Mouse (Mus musculus) intestine, embryonic 16.5 days (tissue): Measurements from ENCODE around the gene Kcnf1. TPM values are rescaled to one million over a fixed set of nuclear protein-coding genes. Genes with fewer than 3 reads are reported as not detected.

ENCODE experiments used
- ATAC-seq: fragments of 200-750 bp; cut with Nextera tagmentation; 2 replicates; pipeline ENCODE4 v1.8.0; 2017; ENCODE audit warnings: moderate TSS enrichment, moderate library complexity
- H3K27ac ChIP-seq: fragments of 300-500 bp; sonication (generic); 2 replicates; pipeline ENCODE4 v1.5.1; 2014; ENCODE audit warnings: mild to moderate bottlenecking, low read length
- H3K27me3 ChIP-seq: fragments of 300-500 bp; sonication (generic); replicated peaks from 2 replicates; pipeline ENCODE4 v1.6.1; 2014; ENCODE audit warnings: low read length, control low read depth, mixed read lengths; ENCODE audit not compliant: control insufficient read depth, insufficient read depth
- H3K36me3 ChIP-seq: fragments of 300-500 bp; sonication (generic); 2 replicates; pipeline ENCODE4 v1.6.1; 2014; ENCODE audit warnings: low read length, control low read depth; ENCODE audit not compliant: control insufficient read depth, insufficient read depth
- H3K4me1 ChIP-seq: fragments of 300-500 bp; sonication (generic); 2 replicates; pipeline ENCODE4 v1.6.1; 2014; ENCODE audit warnings: low read length, control low read depth, mixed read lengths; ENCODE audit not compliant: control insufficient read depth, insufficient read depth
- H3K4me2 ChIP-seq: fragments of 300-500 bp; sonication (generic); 2 replicates; pipeline ENCODE4 v1.6.1; 2014; ENCODE audit warnings: low read depth, low read length, control low read depth
- H3K4me3 ChIP-seq: fragments of 300-500 bp; sonication (generic); 2 replicates; pipeline ENCODE4 v1.5.1; 2014; ENCODE audit warnings: mild to moderate bottlenecking, low read length
- H3K9ac ChIP-seq: fragments of 300-500 bp; sonication (generic); 2 replicates; pipeline ENCODE4 v1.6.1; 2014; ENCODE audit warnings: low read depth, low read length
- H3K9me3 ChIP-seq: fragments of 300-500 bp; sonication (generic); 2 replicates; pipeline ENCODE4 v1.6.1; 2016; ENCODE audit warnings: low read length, control low read depth; ENCODE audit not compliant: control insufficient read depth
- WGBS: fragments of 180-500 bp; shearing (Covaris S2); extraction: QIAGEN DNeasy Blood & Tissue Kit; methylation state at CpG from one replicate; pipeline ENCODE4 v1.1.7; 2014; 5-methylcytosine and 5-hydroxymethylcytosine counted together
- polyA plus RNA-seq: library from polyadenylated mRNA; unstranded; fragments of >200 nt; fragmentation: Nextera tagmentation; extraction: Ambion mirVana; gene quantifications from 2 replicates; pipeline ENCODE4 v1.2.1, GENCODE M21; 2015

The Kcnf1 gene
- 0.61 and 0.66 TPM in 2 replicates for polyA plus RNA-seq

- Histone ChIP-seq H3K4me1 (peaks cover 10% of the 10 kb centered on the region; the same call in 1 of the 2 replicates), H3K27me3 (peaks cover 28% of the 10 kb centered on the region), H3K4me2 (peak within 1 kb of the TSS; percentile 98), H3K4me3 (peak within 1 kb of the TSS; percentile 55), H3K36me3 (no peaks in the 10 kb centered on the region), H3K9ac (peak within 1 kb of the TSS; percentile 64), H3K9me3 (no peaks in the 10 kb centered on the region), H3K27ac (no peak within 1 kb of the TSS)
- ATAC-seq = no peak
- 33% methylated on average over 4 of the region's 4 CpGs for WGBS
Observed at GRCm38 (mm10) chr12:17176757-17177092, at the start of gene Kcnf1. TSS of gene Kcnf1 (minus strand) at chr12:17176888.

DNA sequence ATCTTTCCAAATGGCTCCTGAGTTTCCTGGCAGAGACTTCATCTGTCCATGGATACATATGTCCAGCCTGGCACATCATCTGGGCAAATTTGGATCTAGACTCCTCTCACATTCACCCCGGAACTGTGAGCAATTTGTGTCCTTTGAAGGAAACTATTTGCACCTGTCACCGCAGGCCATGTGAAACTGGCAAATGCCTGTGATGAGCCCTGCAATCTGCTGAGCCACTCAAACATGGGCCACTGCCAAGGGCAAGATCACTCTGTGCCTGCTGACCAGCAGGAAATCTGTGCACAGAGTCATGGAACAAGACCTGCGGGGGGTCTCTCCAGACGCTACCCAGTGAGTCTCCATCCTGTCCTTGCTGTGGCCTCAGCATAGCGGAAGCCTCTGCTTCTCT is 48.3 kb upstream of the Kcnf1 start:
- H3K36me3 ChIP-seq = no peaks in the 10 kb centered on the region
- no peak for ATAC-seq
- H3K4me3 ChIP-seq = no peak overlapping the region
- H3K4me1 ChIP-seq = no peaks in the 10 kb centered on the region
- no peak overlapping the region for H3K4me2 ChIP-seq
- H3K9ac ChIP-seq = no peak overlapping the region
- H3K9me3 ChIP-seq = no peaks in the 10 kb centered on the region
- 0 out of 2 replicates have a peak, but pooled peaks cover 2% of the 10 kb centered on the region for H3K27me3 ChIP-seq
- no peak overlapping the region for H3K27ac ChIP-seq
- 74% methylated on average over 5 of the region's 5 CpGs for WGBS

DNA sequence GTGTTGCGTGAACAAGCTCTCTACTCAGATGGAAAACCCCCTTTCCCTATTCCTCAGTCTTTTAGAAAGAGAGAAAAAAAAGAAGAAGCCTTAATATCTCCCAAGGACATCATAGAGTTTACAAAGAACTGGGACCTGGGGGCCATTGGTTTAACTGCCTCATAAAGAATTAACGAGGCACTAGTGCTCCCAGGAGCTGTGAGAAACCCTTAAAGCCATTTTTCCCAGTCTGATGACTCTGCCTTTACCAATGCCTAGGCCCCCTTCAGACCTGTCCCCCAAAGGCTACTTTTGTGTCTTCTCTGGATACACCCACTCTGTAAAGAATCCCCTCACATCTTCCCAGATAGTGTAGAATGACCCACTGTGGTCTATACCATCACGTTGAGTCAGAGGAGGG is 46.4 kb upstream of the Kcnf1 start:
- no peaks in the 10 kb centered on the region for H3K36me3 ChIP-seq
- no peak for ATAC-seq
- no peak overlapping the region for H3K9ac ChIP-seq
- H3K27ac ChIP-seq = no peak overlapping the region
- H3K9me3 ChIP-seq = no peaks in the 10 kb centered on the region
- H3K4me3 ChIP-seq = no peak overlapping the region
- 0 out of 2 replicates have a peak, but pooled peaks cover 2% of the 10 kb centered on the region for H3K27me3 ChIP-seq
- H3K4me1 ChIP-seq = no peaks in the 10 kb centered on the region
- WGBS = 54% methylated on average over 3 of the region's 3 CpGs
- H3K4me2 ChIP-seq = no peak overlapping the region

DNA sequence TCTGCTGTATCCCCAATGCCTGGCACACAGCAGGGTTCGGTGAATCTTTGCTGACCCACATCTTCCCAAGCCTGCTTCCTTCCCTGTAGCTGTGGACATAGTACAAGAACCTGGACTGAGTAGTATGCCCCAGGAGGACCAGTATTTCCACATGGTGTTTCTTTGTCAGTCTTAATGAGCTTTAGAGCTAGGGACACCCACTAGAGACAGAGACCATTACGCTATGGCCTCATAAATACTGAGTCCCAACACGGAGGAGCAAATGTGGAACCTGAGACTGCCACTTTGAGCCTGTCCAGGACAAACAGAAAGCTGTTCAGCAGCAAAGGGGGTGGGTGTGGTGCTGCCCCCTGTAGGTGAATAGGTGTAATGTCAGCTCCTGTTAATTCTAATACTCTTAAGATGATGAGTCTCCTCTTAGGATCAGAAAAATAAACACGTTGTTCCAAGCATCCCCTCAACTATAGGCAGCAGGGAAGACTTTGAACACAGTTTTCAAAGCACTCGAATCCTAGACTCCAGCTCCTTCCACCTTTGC is 45.3 kb upstream of the Kcnf1 start:
- H3K4me1 ChIP-seq = no peaks in the 10 kb centered on the region
- H3K36me3 ChIP-seq = no peaks in the 10 kb centered on the region
- no peak overlapping the region for H3K4me2 ChIP-seq
- H3K4me3 ChIP-seq = no peak overlapping the region
- no peaks in the 10 kb centered on the region for H3K9me3 ChIP-seq
- WGBS = 45% methylated on average over 5 of the region's 5 CpGs
- no peak overlapping the region for H3K9ac ChIP-seq
- ATAC-seq = no peak
- H3K27me3 ChIP-seq = 0 out of 2 replicates have a peak, but pooled peaks cover 2% of the 10 kb centered on the region
- H3K27ac ChIP-seq = no peak overlapping the region

- Histone ChIP-seq H3K4me2 (no peak overlapping the region), H3K36me3 (no peaks in the 10 kb centered on the region), H3K9ac (no peak overlapping the region), H3K27me3 (0 out of 2 replicates have a peak, but pooled peaks cover 2% of the 10 kb centered on the region), H3K9me3 (no peaks in the 10 kb centered on the region), H3K27ac (no peak overlapping the region), H3K4me3 (no peak overlapping the region), H3K4me1 (no peaks in the 10 kb centered on the region)
- ATAC-seq = no peak
- WGBS = 64% methylated on average over 5 of the region's 5 CpGs
Observed at GRCm38 (mm10) chr12:17220631-17221030, 43.9 kb upstream of the Kcnf1 start.

DNA sequence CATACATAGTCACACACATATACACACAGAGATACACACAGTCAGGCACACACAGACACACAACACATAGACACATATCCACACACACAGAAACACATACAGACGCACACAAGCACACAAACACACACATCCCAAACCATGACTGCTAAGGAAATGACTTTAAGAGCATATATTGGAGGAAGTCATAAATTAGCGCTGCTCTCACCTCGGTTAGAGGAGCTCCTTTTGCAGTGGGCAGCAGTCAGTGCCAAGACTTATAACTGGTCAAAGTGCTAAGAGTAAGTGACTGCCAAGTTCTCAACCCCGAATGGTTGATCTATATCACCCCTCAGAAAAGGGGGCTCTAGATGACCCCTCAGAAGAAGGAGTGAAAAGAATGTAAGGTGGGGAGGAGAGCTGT is 42.4 kb upstream of the Kcnf1 start:
- H3K27ac ChIP-seq = no peak overlapping the region
- no peaks in the 10 kb centered on the region for H3K9me3 ChIP-seq
- no peaks in the 10 kb centered on the region for H3K4me1 ChIP-seq
- H3K4me2 ChIP-seq = no peak overlapping the region
- H3K36me3 ChIP-seq = no peaks in the 10 kb centered on the region
- H3K27me3 ChIP-seq = 0 out of 2 replicates have a peak, but pooled peaks cover 2% of the 10 kb centered on the region
- ATAC-seq = no peak
- no peak overlapping the region for H3K4me3 ChIP-seq
- H3K9ac ChIP-seq = no peak overlapping the region
- WGBS = 53% methylated on average over 4 of the region's 4 CpGs

- H3K4me3 ChIP-seq = no peak overlapping the region
- no peaks in the 10 kb centered on the region for H3K36me3 ChIP-seq
- H3K9me3 ChIP-seq = no peaks in the 10 kb centered on the region
- no peak overlapping the region for H3K9ac ChIP-seq
- H3K27me3 ChIP-seq = no peaks in the 10 kb centered on the region
- no peak for ATAC-seq
- 64% methylated on average over 8 of the region's 8 CpGs for WGBS
- no peaks in the 10 kb centered on the region for H3K4me1 ChIP-seq
- no peak overlapping the region for H3K4me2 ChIP-seq
- H3K27ac ChIP-seq = no peak overlapping the region
Observed at GRCm38 (mm10) chr12:17218390-17218789, 41.7 kb upstream of the Kcnf1 start.

DNA sequence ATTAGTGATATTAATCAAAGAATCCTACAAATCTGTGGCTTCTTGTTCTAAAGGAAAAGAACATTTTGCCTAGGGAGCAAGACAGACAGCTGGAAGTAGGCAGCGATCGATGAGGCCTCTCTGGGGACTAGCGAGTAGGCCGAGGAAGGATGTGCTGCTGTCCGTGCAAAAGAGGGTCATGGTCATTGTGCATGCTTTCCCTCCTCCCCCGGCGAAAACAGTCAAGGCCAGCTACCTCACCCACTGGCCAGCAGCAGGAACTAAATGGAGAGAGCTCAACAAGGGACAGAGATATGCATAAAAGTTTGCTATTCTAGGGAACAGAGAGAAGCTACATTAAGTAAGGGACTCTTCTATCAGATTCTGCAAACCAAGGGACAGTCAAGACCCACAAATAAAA is 39.1 kb upstream of the Kcnf1 start:
- Histone ChIP-seq H3K4me3 (no peak overlapping the region), H3K9me3 (no peaks in the 10 kb centered on the region), H3K4me1 (no peaks in the 10 kb centered on the region), H3K36me3 (no peaks in the 10 kb centered on the region), H3K4me2 (no peak overlapping the region), H3K27ac (no peak overlapping the region), H3K27me3 (no peaks in the 10 kb centered on the region), H3K9ac (no peak overlapping the region)
- WGBS = 87% methylated on average over 7 of the region's 7 CpGs
- no peak for ATAC-seq

GRCm38 (mm10) chr12:17202492-17203322 is 26.0 kb upstream of the Kcnf1 start:
- no peak overlapping the region for H3K4me2 ChIP-seq
- no peak for ATAC-seq
- H3K9ac ChIP-seq = no peak overlapping the region
- H3K36me3 ChIP-seq = no peaks in the 10 kb centered on the region
- H3K9me3 ChIP-seq = no peaks in the 10 kb centered on the region; the same call in 1 of the 2 replicates
- H3K27ac ChIP-seq = no peak overlapping the region
- H3K4me3 ChIP-seq = no peak overlapping the region
- no peaks in the 10 kb centered on the region for H3K27me3 ChIP-seq
- no peaks in the 10 kb centered on the region for H3K4me1 ChIP-seq
- WGBS = 62% methylated on average over 13 of the region's 13 CpGs
